Mouse (Mus musculus) lung, adult 2 months (tissue): Measurements from ENCODE around the gene Usp2.

Source experiments
- CTCF ChIP-seq: fragments of 200-500 bp; IDR thresholded peaks from 2 replicates; pipeline ENCODE4 v1.5.1; 2011; ENCODE audit warnings: mild to moderate bottlenecking, low read length, control low read depth; ENCODE audit not compliant: insufficient read depth
- POLR2A ChIP-seq: fragments of 200-500 bp; IDR thresholded peaks from 2 replicates; pipeline ENCODE4 v1.6.1; 2011; ENCODE audit warnings: low read depth, mild to moderate bottlenecking, control low read depth, low read length, borderline replicate concordance; ENCODE audit errors: extremely low read depth

GRCm38 (mm10) chr9:44144718-44145060 lies 77.9 kb downstream of the Usp2 start:
- TF ChIP-seq CTCF = no peak
- TF ChIP-seq POLR2A = no peak
